In the genomic region with DNA sequence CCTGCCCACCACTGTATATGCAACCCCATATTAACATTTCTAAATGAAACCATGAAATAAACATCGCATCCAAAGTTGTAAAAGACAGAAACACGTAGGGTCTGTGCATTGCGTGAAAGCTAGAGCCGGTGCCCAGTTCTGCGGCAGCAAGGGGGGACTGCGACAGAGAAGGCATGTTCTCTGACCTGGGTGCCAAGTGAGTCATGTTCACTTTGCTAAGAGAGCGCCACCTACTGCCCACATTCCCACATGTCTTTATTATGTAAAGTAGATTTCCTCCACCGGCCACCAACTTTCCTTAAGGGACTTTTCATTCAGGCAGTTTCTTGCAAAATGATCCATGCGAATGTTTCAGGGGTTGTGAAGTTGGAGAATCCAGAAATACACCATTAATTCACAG, we compare ENCODE assay signal across 8 mouse cellular contexts. TPM values are rescaled to one million over a fixed set of nuclear protein-coding genes. Genes with fewer than 3 reads are reported as not detected.
DNase-seq lines count a peak whose midpoint lies in the region; ATAC-seq and TF ChIP-seq lines count a peak whose summit lies in the region.

No protein-coding gene starts in this region.

- no peak overlapping the region for H3K27ac ChIP-seq in midbrain, embryonic 10.5 days (replicated peaks)
- H3K27ac ChIP-seq in midbrain, embryonic 13.5 days, result no peak overlapping the region
- no peak overlapping the region for H3K27ac ChIP-seq in limb, embryonic 14.5 days (replicated peaks; ENCODE audit: low read depth, low read length)
- no peak overlapping the region for H3K27ac ChIP-seq in neural tube, embryonic 15.5 days (replicated peaks)

- peaks cover 10% of the 10 kb centered on the region; the same call in 1 of the 2 replicates for H3K4me1 ChIP-seq in midbrain, embryonic 10.5 days
- peaks cover 16% of the 10 kb centered on the region for H3K4me1 ChIP-seq in midbrain, embryonic 13.5 days (replicated peaks)
- peaks cover 5% of the 10 kb centered on the region; the same call in 1 of the 2 replicates for H3K4me1 ChIP-seq in limb, embryonic 14.5 days (ENCODE audit: control insufficient read depth, insufficient read depth, low read length)
- peaks cover 15% of the 10 kb centered on the region for H3K4me1 ChIP-seq in neural tube, embryonic 15.5 days

- H3K36me3 ChIP-seq in midbrain, embryonic 10.5 days, result no peaks in the 10 kb centered on the region
- no peaks in the 10 kb centered on the region for H3K36me3 ChIP-seq in midbrain, embryonic 13.5 days
- H3K36me3 ChIP-seq in limb, embryonic 14.5 days (ENCODE audit: control insufficient read depth, insufficient read depth, low read length), result no peaks in the 10 kb centered on the region
- no peaks in the 10 kb centered on the region for H3K36me3 ChIP-seq in neural tube, embryonic 15.5 days

- 20% methylated on average over 9 of the region's 9 CpGs for WGBS in midbrain, embryonic 10.5 days
- WGBS in midbrain, embryonic 13.5 days, result 14% methylated on average over 9 of the region's 9 CpGs
- WGBS in limb, embryonic 14.5 days, result 8% methylated on average over 9 of the region's 9 CpGs
- WGBS in neural tube, embryonic 15.5 days, result 12% methylated on average over 9 of the region's 9 CpGs

- H3K9ac ChIP-seq in midbrain, embryonic 13.5 days (replicated peaks), result no peak overlapping the region
- H3K9ac ChIP-seq in limb, embryonic 14.5 days (ENCODE audit: low read depth, low read length, severe bottlenecking), result no peak overlapping the region
- H3K9ac ChIP-seq in neural tube, embryonic 15.5 days (replicated peaks), result no peak overlapping the region

- no peak overlapping the region for H3K4me2 ChIP-seq in midbrain, embryonic 13.5 days (replicated peaks)
- 0 out of 2 replicates have a peak overlapping the region, but pooled peaks have one; percentile 2 for H3K4me2 ChIP-seq in limb, embryonic 14.5 days (replicated peaks; ENCODE audit: low read depth, low read length, severe bottlenecking)
- peak overlapping the region; percentile 27; the same call in 1 of the 2 replicates for H3K4me2 ChIP-seq in neural tube, embryonic 15.5 days

- no peaks in the 10 kb centered on the region for H3K9me3 ChIP-seq in midbrain, embryonic 10.5 days (replicated peaks)
- no peaks in the 10 kb centered on the region for H3K9me3 ChIP-seq in midbrain, embryonic 13.5 days
- H3K9me3 ChIP-seq in limb, embryonic 14.5 days (ENCODE audit: control insufficient read depth, low read length), result no peaks in the 10 kb centered on the region
- no peaks in the 10 kb centered on the region for H3K9me3 ChIP-seq in neural tube, embryonic 15.5 days (replicated peaks)

- TF ChIP-seq POLR2A in limb, embryonic 14.5 days (IDR thresholded peaks at IDR 0.05; ENCODE audit: borderline replicate concordance, extremely low read depth, insufficient read depth, insufficient read length), result no peak

- no peak for ATAC-seq in midbrain, embryonic 13.5 days
- ATAC-seq in limb, embryonic 14.5 days (ENCODE audit: low FRiP score, low read depth), result no peak
- no peak; the same call in 1 of the 2 replicates for ATAC-seq in neural tube, embryonic 15.5 days (ENCODE audit: low FRiP score)

- H3K4me3 ChIP-seq in midbrain, embryonic 10.5 days, result no peak overlapping the region
- H3K4me3 ChIP-seq in midbrain, embryonic 13.5 days (replicated peaks), result no peak overlapping the region
- H3K4me3 ChIP-seq in limb, embryonic 14.5 days (replicated peaks; ENCODE audit: low read length), result no peak overlapping the region
- H3K4me3 ChIP-seq in neural tube, embryonic 15.5 days (replicated peaks), result no peak overlapping the region

- DNase-seq in midbrain, embryonic 10.5 days (ENCODE audit: low spot score), result peak; percentile 72
- peak; percentile 90 for DNase-seq in embryo, embryonic 11 days
- DNase-seq in gastrocnemius, postnatal 4 days (ENCODE audit: low spot score in 2 of 2), result peak; percentile 50 to 86
- peak; percentile 88 for DNase-seq in kidney, adult 9 months
- DNase-seq in limb, embryonic 14.5 days (ENCODE audit: low spot score), result peak; percentile 82
- peak; percentile 12 to 18 for DNase-seq in thymus, adult 18-20 months

- no peaks in the 10 kb centered on the region for H3K27me3 ChIP-seq in midbrain, embryonic 10.5 days (ENCODE audit: low read depth, poor library complexity, severe bottlenecking)
- no peaks in the 10 kb centered on the region for H3K27me3 ChIP-seq in midbrain, embryonic 13.5 days
- H3K27me3 ChIP-seq in limb, embryonic 14.5 days (ENCODE audit: control insufficient read depth, insufficient read depth, low read length), result no peaks in the 10 kb centered on the region
- H3K27me3 ChIP-seq in neural tube, embryonic 15.5 days (replicated peaks), result no peaks in the 10 kb centered on the region

RNA-seq across cellular contexts. Expression of a gene that starts 44.0 kb away (rescaled TPM):
- not detected in 2 replicates for polyA plus RNA-seq in midbrain, embryonic 10.5 days (2016; fragmentation: Nextera tagmentation; extraction: Ambion mirVana)
- 0.07 TPM in 1 of 2 replicates, not detected in the other for polyA plus RNA-seq in midbrain, embryonic 13.5 days (2015; fragmentation: Nextera tagmentation; extraction: Ambion mirVana)
- not detected for total RNA-seq in gastrocnemius, postnatal 4 days (2021)
- polyA plus RNA-seq in limb, embryonic 14.5 days (2012; rRNA removed), result 0.13 and 0.21 TPM in 2 replicates
- 0.08 TPM in 1 of 2 replicates, not detected in the other for polyA plus RNA-seq in limb, embryonic 14.5 days (2014; fragmentation: Nextera tagmentation; extraction: Ambion mirVana)
- 0.06 and 6.6 TPM in 2 replicates for polyA plus RNA-seq in neural tube, embryonic 15.5 days (2015; fragmentation: Nextera tagmentation; extraction: Ambion mirVana)

Comparison
In these comparisons a context has a peak if more than half of its experiments do, and no peak if none do; other contexts are left out.
1. DNase-seq: peak in every context shown above with its lines; median percentile 90 in embryo, embryonic 11 days; 88 in kidney, adult 9 months; 82 in limb, embryonic 14.5 days; 72 in midbrain, embryonic 10.5 days; 68 in gastrocnemius, postnatal 4 days; 15 in thymus, adult 18-20 months.